Mouse (Mus musculus): ENCODE results near the gene Tlx3.
A peak's percentile ranks its signal among the peaks of the same experiment; 100 is the strongest.

DNA sequence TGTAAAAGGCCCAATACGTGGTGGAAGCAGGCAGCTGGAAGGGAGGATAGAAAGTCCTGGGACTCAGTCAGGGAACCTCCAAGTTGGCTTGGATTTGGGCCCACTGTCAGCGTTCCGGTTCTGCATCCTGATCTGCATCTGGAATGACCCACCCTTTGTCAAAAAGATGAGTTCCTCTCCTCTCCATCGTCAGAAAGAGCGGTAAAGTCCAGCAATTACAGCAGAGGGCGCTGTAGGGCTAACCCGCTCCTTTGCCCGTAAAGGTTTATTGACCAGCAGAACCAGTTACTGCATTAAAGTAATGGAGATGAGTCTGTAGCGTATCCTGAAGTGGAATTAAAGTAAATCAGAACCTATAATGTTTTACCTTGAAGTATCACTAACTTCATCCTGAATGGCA, 32.9 kb downstream of the Tlx3 start:
- TF ChIP-seq CTCF (IDR thresholded peaks at IDR 0.05; ENCODE audit: low read depth) (peak; percentile 72), EP300 (IDR thresholded peaks at IDR 0.05; ENCODE audit: low read depth) (no peak)

All from liver, embryonic 14.5 days (tissue).